Mouse (Mus musculus): ENCODE data around the gene Slc11a1.
"Not testable (repeated sequence)": the region's sequence is repeated elsewhere in the genome, so short reads cannot be mapped to it uniquely, and the experiment has no call there.

Gene Slc11a1

GRCm38 (mm10) chr1:74387386-74387988 lies 12.5 kb downstream of the Slc11a1 start:
- DNase-seq (ENCODE audit: low read depth, low spot score) = no peak

GRCm38 (mm10) chr1:74388398-74388920 lies 13.5 kb downstream of the Slc11a1 start:
- no peak for DNase-seq (ENCODE audit: low read depth, low spot score)

- DNase-seq (ENCODE audit: low read depth, low spot score) = no peak
These were observed 14.9 kb downstream of the Slc11a1 start for GRCm38 (mm10) chr1:74389831-74390286.

- DNase-seq (ENCODE audit: low read depth, low spot score) = peak; percentile 64
These were observed 15.4 kb downstream of the Slc11a1 start for GRCm38 (mm10) chr1:74390287-74390906.

GRCm38 (mm10) chr1:74390924-74391748 lies 16.1 kb downstream of the Slc11a1 start, which contains the start of gene Ctdsp1:
Gene Ctdsp1, plus strand, starts transcription at chr1:74391509.
- DNase-seq (ENCODE audit: low read depth, low spot score) = peak; percentile 97

GRCm38 (mm10) chr1:74391844-74392441 lies 16.9 kb downstream of the Slc11a1 start:
- DNase-seq (ENCODE audit: low read depth, low spot score) = peak; percentile 66

GRCm38 (mm10) chr1:74392446-74392994 lies 17.5 kb downstream of the Slc11a1 start:
- DNase-seq (ENCODE audit: low read depth, low spot score) = no peak

- DNase-seq (ENCODE audit: low read depth, low spot score) = no peak
These were observed 18.0 kb downstream of the Slc11a1 start for GRCm38 (mm10) chr1:74393010-74393409.

GRCm38 (mm10) chr1:74393697-74394096 lies 18.7 kb downstream of the Slc11a1 start:
- DNase-seq (ENCODE audit: low read depth, low spot score) = no peak

GRCm38 (mm10) chr1:74394311-74394710 lies 19.3 kb downstream of the Slc11a1 start:
- DNase-seq (ENCODE audit: low read depth, low spot score) = no peak

GRCm38 (mm10) chr1:74394858-74395257 lies 19.9 kb downstream of the Slc11a1 start:
- DNase-seq (ENCODE audit: low read depth, low spot score) = no peak

- no peak for DNase-seq (ENCODE audit: low read depth, low spot score)
These were observed 20.3 kb downstream of the Slc11a1 start for GRCm38 (mm10) chr1:74395290-74395689.

GRCm38 (mm10) chr1:74396456-74397222 lies 21.6 kb downstream of the Slc11a1 start:
- DNase-seq (ENCODE audit: low read depth, low spot score) = not testable (repeated sequence)

GRCm38 (mm10) chr1:74397268-74397918 lies 22.4 kb downstream of the Slc11a1 start:
- peak; percentile 99 for DNase-seq (ENCODE audit: low read depth, low spot score)

GRCm38 (mm10) chr1:74397919-74398451 lies 23.0 kb downstream of the Slc11a1 start:
- peak; percentile 64 for DNase-seq (ENCODE audit: low read depth, low spot score)

- no peak for DNase-seq (ENCODE audit: low read depth, low spot score)
These were observed 25.5 kb downstream of the Slc11a1 start for GRCm38 (mm10) chr1:74400531-74400930.

GRCm38 (mm10) chr1:74401015-74401702 lies 26.2 kb downstream of the Slc11a1 start:
- DNase-seq (ENCODE audit: low read depth, low spot score) = no peak

- no peak for DNase-seq (ENCODE audit: low read depth, low spot score)
These were observed 29.2 kb downstream of the Slc11a1 start for GRCm38 (mm10) chr1:74404206-74404605.

All from skeletal muscle tissue, adult 2 months (tissue).